Mouse (Mus musculus): ENCODE results near the gene Aldh3a2. TPM values are rescaled to one million over a fixed set of nuclear protein-coding genes. Genes with fewer than 3 reads are reported as not detected.
"Not testable (repeated sequence)": the region's sequence is repeated elsewhere in the genome, so short reads cannot be mapped to it uniquely, and the experiment has no call there.

Gene Aldh3a2
- 24.7 and 25.9 TPM in 2 replicates for polyA plus RNA-seq (2015; fragmentation: Nextera tagmentation; extraction: Ambion mirVana)

DNA sequence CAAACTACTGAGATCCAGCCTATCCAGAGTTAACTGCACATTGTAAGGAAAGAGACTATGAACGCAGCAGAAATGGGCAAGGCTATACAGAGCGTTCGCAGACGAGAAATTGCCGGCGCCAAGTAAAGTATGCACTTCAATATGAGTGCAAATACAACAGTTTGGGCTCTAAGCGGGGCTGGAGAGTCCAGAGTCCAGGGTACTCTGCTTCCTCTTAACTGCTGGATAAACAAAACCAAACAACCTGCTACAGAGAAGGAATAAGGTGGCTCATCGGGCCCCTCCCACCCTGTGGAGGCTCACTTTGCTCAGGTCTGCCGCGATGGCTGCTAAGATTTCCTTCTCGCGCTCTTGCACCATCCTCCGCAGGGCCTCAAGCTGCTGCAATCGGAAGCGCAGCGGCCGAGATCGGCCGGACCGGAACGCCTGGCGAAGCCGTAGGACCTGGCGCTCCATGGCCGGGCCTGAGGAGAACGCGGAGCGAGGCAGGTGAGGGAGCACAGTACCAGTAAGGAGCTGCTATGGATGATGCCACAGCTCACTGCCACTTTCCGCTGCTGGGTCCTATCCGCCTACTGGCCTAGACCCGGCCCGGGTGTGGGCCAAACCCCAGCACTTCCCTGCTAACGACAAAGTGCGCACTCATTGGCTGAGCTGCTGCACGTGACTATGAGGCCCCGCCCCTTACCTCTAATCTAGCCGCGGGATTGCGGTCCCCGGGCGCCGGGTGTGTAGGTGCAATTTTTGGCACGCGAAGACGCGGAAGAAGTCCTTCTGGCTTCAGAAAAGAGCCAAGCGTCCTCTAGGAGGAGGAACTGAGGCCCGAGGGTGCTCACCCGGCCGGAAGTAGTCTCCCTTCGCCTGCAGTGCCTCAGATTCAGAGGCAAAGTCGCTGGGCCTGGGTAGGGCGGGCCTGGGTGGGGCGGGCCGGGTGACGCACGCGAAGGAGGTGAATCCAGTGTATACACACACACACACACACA, at the start of gene Aldh3a2:
Aldh3a2 (minus strand) TSS at position 914 of the 983 bp plus-strand sequence.
- Histone ChIP-seq H3K9me3 (no peaks in the 10 kb centered on the region), H3K27me3 (no peaks in the 10 kb centered on the region), H3K4me2 (peak within 1 kb of the TSS; percentile 72), H3K4me3 (peak within 1 kb of the TSS; percentile 80), H3K27ac (peak within 1 kb of the TSS; percentile 98), H3K36me3 (peaks cover 28% of the 10 kb centered on the region), H3K4me1 (no peaks in the 10 kb centered on the region), H3K9ac (peak within 1 kb of the TSS; percentile 90)
- peak; percentile 99 for ATAC-seq (ENCODE audit: insufficient number of reproducible peaks, insufficient read depth, low FRiP score, low TSS enrichment, low read depth)
- WGBS = under 1% methylated on average over 57 of the region's 58 CpGs

DNA sequence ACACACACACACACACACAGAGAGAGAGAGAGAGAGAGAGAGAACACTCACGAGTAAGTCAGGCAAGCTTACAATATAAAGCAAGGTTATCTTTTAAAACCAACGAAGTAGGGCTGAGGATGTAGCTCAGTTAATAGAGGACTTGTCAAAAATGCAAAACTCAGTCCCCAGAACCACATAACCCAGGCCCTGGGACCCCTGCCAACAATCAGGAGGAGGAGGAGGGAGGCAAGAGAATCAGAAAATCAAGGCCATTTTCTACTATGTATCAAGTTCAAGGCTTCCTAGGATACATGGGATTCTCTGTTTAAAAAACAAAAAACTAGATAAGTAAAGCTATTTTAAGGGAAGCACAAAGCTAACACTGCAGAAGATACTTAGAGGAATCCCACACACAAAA, 49.6 kb upstream of the Aldh3a2 start:
- Histone ChIP-seq H3K4me2 (no peak overlapping the region), H3K27me3 (no peaks in the 10 kb centered on the region), H3K4me3 (no peak overlapping the region), H3K9ac (no peak overlapping the region), H3K36me3 (no peaks in the 10 kb centered on the region), H3K27ac (no peak overlapping the region), H3K9me3 (no peaks in the 10 kb centered on the region), H3K4me1 (peaks cover 5% of the 10 kb centered on the region)
- WGBS = 54% methylated on average over 2 of the region's 2 CpGs
- ATAC-seq (ENCODE audit: insufficient number of reproducible peaks, insufficient read depth, low FRiP score, low TSS enrichment, low read depth) = no peak

DNA sequence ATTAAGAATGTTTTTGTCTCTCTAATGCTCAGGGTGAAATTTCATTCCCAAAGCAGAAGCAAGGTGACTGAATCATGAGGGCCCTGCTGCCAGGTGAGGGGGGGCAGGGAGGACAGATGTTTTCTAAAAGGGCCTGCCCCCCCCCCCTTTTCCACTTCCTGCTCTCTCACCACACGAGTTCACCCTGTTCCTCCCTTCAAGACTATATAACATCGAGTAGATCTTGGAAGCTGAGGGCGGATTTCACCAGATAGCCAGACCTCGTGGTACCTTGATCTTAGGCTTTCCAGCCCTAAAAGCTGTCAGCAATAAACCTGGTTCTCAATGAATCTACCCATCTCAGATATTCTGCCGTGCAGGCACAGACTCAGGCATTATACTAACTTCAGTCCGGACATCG, 43.1 kb upstream of the Aldh3a2 start:
- ATAC-seq (ENCODE audit: insufficient number of reproducible peaks, insufficient read depth, low FRiP score, low TSS enrichment, low read depth) = no peak
- H3K4me2 ChIP-seq = no peak overlapping the region
- no peak overlapping the region for H3K9ac ChIP-seq
- no peak overlapping the region for H3K27ac ChIP-seq
- no peak overlapping the region for H3K4me3 ChIP-seq
- no peaks in the 10 kb centered on the region; the same call in 1 of the 2 replicates for H3K27me3 ChIP-seq
- H3K36me3 ChIP-seq = no peaks in the 10 kb centered on the region
- peaks cover 5% of the 10 kb centered on the region; the same call in 1 of the 2 replicates for H3K9me3 ChIP-seq
- 65% methylated on average over 7 of the region's 7 CpGs for WGBS
- no peaks in the 10 kb centered on the region; the same call in 1 of the 2 replicates for H3K4me1 ChIP-seq

DNA sequence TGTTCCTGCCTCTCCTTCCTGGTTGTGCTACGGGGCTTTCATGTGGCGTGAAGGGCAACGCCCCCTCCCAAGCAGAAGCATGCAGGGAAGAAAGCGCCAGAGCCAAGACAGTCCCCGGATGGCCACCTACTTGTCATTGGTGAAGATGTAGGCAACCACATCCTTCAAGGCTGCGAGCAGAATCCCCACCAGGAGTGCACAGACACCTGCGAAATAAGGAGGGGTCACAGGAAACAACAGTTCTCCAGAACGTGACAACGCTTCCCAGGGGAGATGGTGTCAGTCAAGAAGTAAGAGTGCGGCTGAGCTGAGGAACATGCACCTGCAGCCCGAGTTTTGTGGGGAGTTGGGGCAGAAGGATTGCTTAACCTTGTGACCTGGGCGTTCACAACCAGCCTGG, 42.6 kb upstream of the Aldh3a2 start:
- Histone ChIP-seq H3K36me3 (no peaks in the 10 kb centered on the region), H3K27me3 (no peaks in the 10 kb centered on the region; the same call in 1 of the 2 replicates), H3K4me2 (no peak overlapping the region), H3K27ac (no peak overlapping the region), H3K4me1 (no peaks in the 10 kb centered on the region; the same call in 1 of the 2 replicates), H3K9ac (no peak overlapping the region), H3K9me3 (peaks cover 5% of the 10 kb centered on the region; the same call in 1 of the 2 replicates), H3K4me3 (no peak overlapping the region)
- WGBS = 62% methylated on average over 12 of the region's 12 CpGs
- ATAC-seq (ENCODE audit: insufficient number of reproducible peaks, insufficient read depth, low FRiP score, low TSS enrichment, low read depth) = no peak

DNA sequence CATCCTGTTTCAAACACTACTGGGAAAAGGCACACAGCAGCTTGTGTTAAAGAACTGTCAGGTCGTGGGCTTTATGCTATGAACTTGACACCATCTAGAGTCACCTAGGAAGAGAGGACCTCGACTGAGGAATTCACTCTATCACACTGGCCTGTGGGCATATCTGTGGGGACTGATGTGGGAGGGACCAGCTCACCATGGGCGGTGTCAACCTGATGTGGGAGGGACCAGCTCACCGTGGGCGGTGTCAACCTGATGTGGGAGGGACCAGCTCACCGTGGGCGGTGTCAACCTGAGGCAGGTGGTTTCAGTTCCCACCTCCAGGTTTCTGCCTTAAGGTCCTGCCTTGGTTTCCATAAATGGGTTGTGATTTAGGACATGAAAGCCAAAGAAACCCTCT, 40.5 kb upstream of the Aldh3a2 start:
- H3K4me1 ChIP-seq = no peaks in the 10 kb centered on the region; the same call in 1 of the 2 replicates
- no peak overlapping the region for H3K4me3 ChIP-seq
- H3K27me3 ChIP-seq = no peaks in the 10 kb centered on the region; the same call in 1 of the 2 replicates
- H3K36me3 ChIP-seq = no peaks in the 10 kb centered on the region
- H3K4me2 ChIP-seq = no peak overlapping the region
- peaks cover 5% of the 10 kb centered on the region; the same call in 1 of the 2 replicates for H3K9me3 ChIP-seq
- 38% methylated on average over 7 of the region's 7 CpGs for WGBS
- H3K27ac ChIP-seq = no peak overlapping the region
- ATAC-seq (ENCODE audit: insufficient number of reproducible peaks, insufficient read depth, low FRiP score, low TSS enrichment, low read depth) = no peak
- no peak overlapping the region for H3K9ac ChIP-seq

DNA sequence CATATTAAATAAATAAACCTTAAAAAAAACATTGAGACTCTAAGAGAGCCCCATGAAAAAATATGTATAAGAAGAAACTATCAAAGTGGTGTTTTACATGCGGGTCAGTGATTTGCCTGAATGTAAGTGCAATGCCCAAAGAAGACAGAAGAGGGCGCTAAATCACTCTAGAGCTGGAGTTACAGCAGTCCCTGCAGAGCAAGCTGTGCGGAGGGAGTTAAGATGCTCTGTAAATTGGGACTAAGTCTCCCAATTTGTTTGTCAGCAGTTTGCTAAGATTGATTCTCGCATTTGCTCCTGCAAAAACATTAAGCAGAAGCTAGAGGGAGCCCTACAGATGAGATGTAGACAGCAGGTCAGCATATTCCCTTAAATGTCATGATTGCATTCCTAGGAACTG, 38.1 kb upstream of the Aldh3a2 start:
- ATAC-seq (ENCODE audit: insufficient number of reproducible peaks, insufficient read depth, low FRiP score, low TSS enrichment, low read depth) = no peak
- no peaks in the 10 kb centered on the region for H3K36me3 ChIP-seq
- H3K4me1 ChIP-seq = peaks cover 6% of the 10 kb centered on the region
- no peak overlapping the region for H3K4me3 ChIP-seq
- 75% methylated on average over 4 of the region's 4 CpGs for WGBS
- H3K27me3 ChIP-seq = no peaks in the 10 kb centered on the region; the same call in 1 of the 2 replicates
- H3K27ac ChIP-seq = no peak overlapping the region
- no peak overlapping the region for H3K9ac ChIP-seq
- peaks cover 5% of the 10 kb centered on the region; the same call in 1 of the 2 replicates for H3K9me3 ChIP-seq
- no peak overlapping the region for H3K4me2 ChIP-seq

DNA sequence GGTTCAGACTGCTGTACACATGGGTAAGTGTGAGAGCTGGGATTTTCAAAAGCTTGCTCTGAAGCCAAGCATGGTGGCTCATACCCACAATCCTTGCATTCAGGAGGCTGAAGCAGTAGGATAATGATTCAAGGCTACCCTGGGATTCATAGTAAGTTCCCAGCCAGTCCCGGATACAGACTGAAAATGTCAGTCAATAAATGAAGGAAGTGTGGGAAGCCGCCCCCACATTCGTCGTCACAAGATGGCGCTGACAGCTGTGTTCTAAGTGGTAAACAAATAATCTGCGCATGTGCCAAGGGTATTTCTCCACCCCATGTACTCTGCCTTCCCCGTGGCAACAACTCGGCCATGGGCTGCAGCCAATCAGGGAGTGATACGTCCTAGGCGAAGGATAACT, 37.3 kb upstream of the Aldh3a2 start:
- H3K9me3 ChIP-seq; H3K27ac ChIP-seq; ATAC-seq (ENCODE audit: insufficient number of reproducible peaks, insufficient read depth, low FRiP score, low TSS enrichment, low read depth); H3K9ac ChIP-seq; H3K27me3 ChIP-seq; H3K4me3 ChIP-seq; H3K4me1 ChIP-seq; H3K4me2 ChIP-seq; H3K36me3 ChIP-seq: not testable (repeated sequence)
- 93% methylated on average over 6 of the region's 10 CpGs for WGBS

DNA sequence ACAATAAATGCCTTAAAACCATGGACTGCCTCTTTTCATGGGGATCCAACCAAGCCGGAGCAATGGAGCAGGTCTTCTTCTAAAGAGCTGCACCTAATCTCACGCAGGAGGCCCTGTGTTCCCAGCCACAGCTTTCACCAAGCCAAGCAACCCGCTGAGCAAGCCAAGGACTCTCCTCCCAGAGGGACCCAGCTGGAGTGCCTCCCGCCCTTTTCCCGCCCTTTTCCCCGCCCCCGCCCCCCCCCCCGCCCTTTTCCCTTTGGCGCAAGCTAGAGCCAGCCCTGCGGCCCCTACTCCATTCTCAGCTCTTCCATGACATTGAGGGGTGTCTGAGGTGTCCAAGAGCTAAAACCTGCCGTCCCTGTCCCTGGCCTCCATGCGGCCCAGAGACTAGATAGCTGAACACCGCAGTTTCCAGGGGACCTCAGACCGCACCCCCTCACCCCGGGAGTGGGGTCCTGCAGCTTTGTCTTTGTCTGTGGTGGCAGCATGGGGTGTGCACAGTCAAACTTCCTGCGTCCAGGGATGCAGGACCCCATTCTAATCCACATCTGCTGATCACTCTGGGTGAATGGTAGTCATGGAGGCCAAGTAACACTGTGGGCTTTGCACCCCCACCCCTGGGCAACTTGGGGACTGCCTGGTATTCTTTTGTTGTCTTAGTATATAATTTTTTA, 33.6 kb upstream of the Aldh3a2 start:
- Histone ChIP-seq H3K36me3 (no peaks in the 10 kb centered on the region), H3K4me1 (peaks cover 10% of the 10 kb centered on the region), H3K4me3 (0 out of 2 replicates have a peak overlapping the region, but pooled peaks have one; percentile 5), H3K4me2 (peak overlapping the region; percentile 45), H3K27ac (no peak overlapping the region), H3K9ac (peak overlapping the region; percentile 21; the same call in 1 of the 2 replicates), H3K27me3 (no peaks in the 10 kb centered on the region), H3K9me3 (peaks cover 5% of the 10 kb centered on the region; the same call in 1 of the 2 replicates)
- WGBS = 22% methylated on average over 16 of the region's 16 CpGs
- no peak for ATAC-seq (ENCODE audit: insufficient number of reproducible peaks, insufficient read depth, low FRiP score, low TSS enrichment, low read depth)

DNA sequence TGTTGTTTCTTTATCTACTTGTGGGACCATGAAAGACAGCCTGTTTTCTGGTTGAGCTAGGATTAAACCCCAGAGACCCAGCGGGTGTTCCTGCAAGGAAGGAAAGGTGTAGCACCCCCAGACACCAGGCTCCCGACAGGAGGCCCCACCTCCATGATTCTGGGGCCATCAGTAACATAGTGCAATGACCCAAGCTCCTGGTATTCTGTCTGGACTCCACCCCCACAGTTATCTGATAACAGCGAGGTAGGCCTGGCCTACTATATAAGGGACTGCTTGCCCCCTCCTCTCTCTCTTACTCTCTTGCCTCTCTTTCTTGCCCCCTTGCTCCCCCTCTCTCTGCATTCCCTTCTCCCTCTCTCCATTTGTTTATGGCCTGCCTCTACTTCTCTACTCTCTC, 32.9 kb upstream of the Aldh3a2 start:
- H3K4me3 ChIP-seq = no peak overlapping the region
- no peak overlapping the region for H3K27ac ChIP-seq
- H3K27me3 ChIP-seq = no peaks in the 10 kb centered on the region
- WGBS = 59% methylated on average over 3 of the region's 3 CpGs
- H3K36me3 ChIP-seq = no peaks in the 10 kb centered on the region
- peak overlapping the region; percentile 45; the same call in 1 of the 2 replicates for H3K4me2 ChIP-seq
- no peaks in the 10 kb centered on the region for H3K9me3 ChIP-seq
- H3K4me1 ChIP-seq = peaks cover 10% of the 10 kb centered on the region
- ATAC-seq (ENCODE audit: insufficient number of reproducible peaks, insufficient read depth, low FRiP score, low TSS enrichment, low read depth) = no peak
- no peak overlapping the region for H3K9ac ChIP-seq

DNA sequence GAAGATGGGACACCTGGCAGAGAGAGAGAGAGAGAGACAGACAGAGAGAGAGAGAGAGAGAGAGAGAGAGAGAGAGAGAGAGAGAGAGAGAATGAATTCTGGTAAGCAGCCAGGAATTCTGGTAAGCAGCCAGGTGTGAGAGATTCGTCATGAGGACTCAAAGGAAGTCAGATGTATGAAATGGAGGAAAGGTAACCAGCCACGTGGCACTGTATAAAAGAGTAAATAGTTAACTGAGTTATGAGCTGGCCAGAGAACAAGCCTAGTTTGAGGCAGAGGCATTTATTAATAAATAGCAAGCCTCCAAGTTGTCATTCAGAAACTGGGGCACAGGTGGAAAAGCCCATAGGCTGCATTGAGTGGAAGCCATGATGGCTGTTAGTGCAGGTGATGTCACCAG, 30.6 kb upstream of the Aldh3a2 start:
- Histone ChIP-seq H3K27me3 (no peaks in the 10 kb centered on the region), H3K9me3 (no peaks in the 10 kb centered on the region), H3K36me3 (no peaks in the 10 kb centered on the region), H3K4me2 (no peak overlapping the region), H3K4me1 (peaks cover 10% of the 10 kb centered on the region), H3K9ac (no peak overlapping the region), H3K27ac (no peak overlapping the region), H3K4me3 (no peak overlapping the region)
- 59% methylated on average over 2 of the region's 2 CpGs for WGBS
- ATAC-seq (ENCODE audit: insufficient number of reproducible peaks, insufficient read depth, low FRiP score, low TSS enrichment, low read depth) = no peak

DNA sequence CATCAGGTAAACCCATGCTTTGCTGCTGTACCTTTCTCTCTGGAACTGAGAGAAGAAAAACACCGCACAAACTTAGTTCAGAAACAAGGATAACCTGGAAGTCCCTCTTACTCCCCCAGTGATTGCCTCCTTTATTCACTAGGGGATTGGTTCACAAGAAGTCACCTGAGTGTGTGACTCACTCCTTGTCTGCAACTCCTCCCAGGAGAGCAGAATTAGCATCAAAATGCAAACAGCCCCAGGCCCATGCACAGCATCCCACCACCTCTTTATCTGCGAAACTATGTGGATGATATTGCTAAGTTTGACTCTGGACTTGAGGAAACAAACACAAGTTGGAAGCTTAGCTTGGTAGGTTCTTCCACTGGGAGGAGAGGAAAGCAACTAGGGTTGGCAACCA, 30.1 kb upstream of the Aldh3a2 start:
- no peak overlapping the region for H3K4me3 ChIP-seq
- H3K36me3 ChIP-seq = no peaks in the 10 kb centered on the region
- no peak overlapping the region for H3K27ac ChIP-seq
- H3K9ac ChIP-seq = no peak overlapping the region
- H3K27me3 ChIP-seq = no peaks in the 10 kb centered on the region
- no peaks in the 10 kb centered on the region for H3K9me3 ChIP-seq
- 78% methylated on average over 2 of the region's 2 CpGs for WGBS
- no peak for ATAC-seq (ENCODE audit: insufficient number of reproducible peaks, insufficient read depth, low FRiP score, low TSS enrichment, low read depth)
- H3K4me1 ChIP-seq = peaks cover 10% of the 10 kb centered on the region
- no peak overlapping the region for H3K4me2 ChIP-seq

All from embryonic facial prominence, embryonic 13.5 days (tissue).